Mouse (Mus musculus) liver, postnatal 0 days (tissue): ENCODE data around the gene Rbfox2. TPM values are rescaled to one million over a fixed set of nuclear protein-coding genes. Genes with fewer than 3 reads are reported as not detected.

ENCODE experiments used
- ATAC-seq: fragments of 200-750 bp; cut with Nextera tagmentation; 2 replicates; pipeline ENCODE4 v1.8.0; 2017; ENCODE audit warnings: mild to moderate bottlenecking, moderate library complexity
- DNase-seq: peaks from one replicate; pipeline ENCODE4 v3.0.0-alpha.2; 2016
- H3K27ac ChIP-seq: fragments of 300-500 bp; sonication (generic); 2 replicates; pipeline ENCODE4 v1.5.1; 2014; ENCODE audit warnings: antibody characterized with exemption, moderate library complexity, mild to moderate bottlenecking, low read depth
- H3K27me3 ChIP-seq: fragments of 300-500 bp; sonication (generic); 2 replicates; pipeline ENCODE4 v1.6.1; 2014; ENCODE audit warnings: low read length, control low read depth, mixed read lengths; ENCODE audit not compliant: insufficient read depth
- H3K36me3 ChIP-seq: fragments of 300-500 bp; sonication (generic); replicated peaks from 2 replicates; pipeline ENCODE4 v1.6.1; 2014; ENCODE audit warnings: mild to moderate bottlenecking, control low read depth, low read length, moderate library complexity, mixed read lengths; ENCODE audit not compliant: insufficient read depth
- H3K4me1 ChIP-seq: fragments of 300-500 bp; sonication (generic); 2 replicates; pipeline ENCODE4 v1.6.1; 2014; ENCODE audit warnings: antibody characterized with exemption, mild to moderate bottlenecking, control low read depth; ENCODE audit not compliant: insufficient read depth
- H3K4me2 ChIP-seq: fragments of 300-500 bp; sonication (generic); 2 replicates; pipeline ENCODE4 v1.6.1; 2014; ENCODE audit warnings: low read depth, mild to moderate bottlenecking, low read length, moderate library complexity, mixed read lengths
- H3K4me3 ChIP-seq: fragments of 300-500 bp; sonication (generic); 2 replicates; pipeline ENCODE4 v1.5.1; 2014; ENCODE audit warnings: low read depth, low read length
- H3K9ac ChIP-seq: fragments of 300-500 bp; sonication (generic); replicated peaks from 2 replicates; pipeline ENCODE4 v1.6.1; 2014; ENCODE audit warnings: mild to moderate bottlenecking, moderate library complexity
- H3K9me3 ChIP-seq: fragments of 300-500 bp; sonication (generic); 2 replicates; pipeline ENCODE4 v1.6.1; 2016; ENCODE audit warnings: mild to moderate bottlenecking, control low read depth, low read length, mixed read lengths
- CTCF ChIP-seq: sonication (generic); IDR thresholded peaks from 2 replicates; pipeline ENCODE4 v1.5.1; 2016; ENCODE audit warnings: antibody characterized with exemption, low read depth
- EP300 ChIP-seq: IDR thresholded peaks from 2 replicates; pipeline ENCODE4 v1.6.1; 2016; ENCODE audit warnings: antibody characterized with exemption, low read depth, mild to moderate bottlenecking
- WGBS: fragments of 180-500 bp; shearing (Covaris S2); extraction: QIAGEN DNeasy Blood & Tissue Kit; methylation state at CpG from one replicate; pipeline ENCODE4 v1.1.7; 2014; ENCODE audit not compliant: insufficient replicate concordance; 5-methylcytosine and 5-hydroxymethylcytosine counted together
- polyA plus RNA-seq: library from polyadenylated mRNA; unstranded; fragments of >200 nt; fragmentation: Nextera tagmentation; extraction: Ambion mirVana; gene quantifications from 2 replicates; pipeline ENCODE4 v1.2.1, GENCODE M21; 2015

Gene Rbfox2
- polyA plus RNA-seq, 1 experiment from 2014 or later: 6.9 TPM

DNA sequence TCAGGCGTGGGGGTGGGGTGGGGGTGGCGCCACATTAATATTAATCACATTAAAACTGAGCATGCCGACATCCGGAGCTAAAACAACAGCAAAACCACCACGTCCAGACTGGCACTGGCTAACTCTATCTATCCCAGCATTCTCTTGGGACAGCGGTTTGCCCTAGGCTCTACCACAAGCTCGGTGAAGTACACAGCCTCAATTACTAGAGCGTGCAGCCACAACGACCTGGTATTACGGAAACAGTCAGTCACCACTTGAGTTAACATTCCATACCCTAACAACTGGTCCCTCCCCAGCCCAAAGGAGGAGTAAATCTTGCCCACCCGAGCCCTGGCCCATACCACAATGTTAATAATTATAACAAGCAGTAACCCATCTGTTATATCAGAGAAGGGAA is 217.6 kb downstream of the Rbfox2 start:
- H3K9ac ChIP-seq: no peak overlapping the region
- H3K4me3 ChIP-seq: no peak overlapping the region
- no peaks in the 10 kb centered on the region for H3K27me3 ChIP-seq
- H3K36me3 ChIP-seq: 0 out of 2 replicates have a peak, but pooled peaks cover 12% of the 10 kb centered on the region
- H3K4me2 ChIP-seq: no peak overlapping the region
- no peak overlapping the region for H3K27ac ChIP-seq
- H3K9me3 ChIP-seq: no peaks in the 10 kb centered on the region
- ATAC-seq: no peak
- no peak for DNase-seq
- no peaks in the 10 kb centered on the region for H3K4me1 ChIP-seq
- 73% methylated on average over 11 of the region's 11 CpGs for WGBS
- TF ChIP-seq EP300 (no peak), CTCF (no peak)

DNA sequence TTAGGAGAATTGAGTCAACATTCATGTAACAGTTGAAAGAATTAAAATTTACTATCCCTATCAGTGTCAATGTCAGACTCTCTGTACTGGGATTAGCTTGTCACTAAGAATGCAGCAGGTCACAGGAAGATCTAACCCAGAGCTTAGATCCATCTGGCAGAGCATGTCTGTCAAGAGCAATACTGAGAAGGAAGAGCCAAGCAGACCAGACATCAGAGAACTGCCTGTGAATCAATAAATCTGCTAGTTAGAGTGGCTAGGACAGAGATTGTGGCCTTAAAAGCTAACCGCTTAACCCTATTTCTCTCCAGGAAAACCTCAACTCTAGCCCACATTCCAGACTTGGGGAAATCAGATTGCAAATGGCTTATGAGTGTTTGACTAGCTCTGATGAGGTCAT is 220.3 kb downstream of the Rbfox2 start:
- Histone ChIP-seq H3K4me1 (no peaks in the 10 kb centered on the region), H3K4me3 (no peak overlapping the region), H3K9me3 (no peaks in the 10 kb centered on the region), H3K36me3 (peaks cover 15% of the 10 kb centered on the region), H3K27me3 (no peaks in the 10 kb centered on the region), H3K27ac (no peak overlapping the region), H3K9ac (no peak overlapping the region), H3K4me2 (no peak overlapping the region)
- no peak for DNase-seq
- no peak for ATAC-seq
- 94% methylated on average over 1 of the region's 1 CpGs for WGBS
- no peak for TF ChIP-seq CTCF

DNA sequence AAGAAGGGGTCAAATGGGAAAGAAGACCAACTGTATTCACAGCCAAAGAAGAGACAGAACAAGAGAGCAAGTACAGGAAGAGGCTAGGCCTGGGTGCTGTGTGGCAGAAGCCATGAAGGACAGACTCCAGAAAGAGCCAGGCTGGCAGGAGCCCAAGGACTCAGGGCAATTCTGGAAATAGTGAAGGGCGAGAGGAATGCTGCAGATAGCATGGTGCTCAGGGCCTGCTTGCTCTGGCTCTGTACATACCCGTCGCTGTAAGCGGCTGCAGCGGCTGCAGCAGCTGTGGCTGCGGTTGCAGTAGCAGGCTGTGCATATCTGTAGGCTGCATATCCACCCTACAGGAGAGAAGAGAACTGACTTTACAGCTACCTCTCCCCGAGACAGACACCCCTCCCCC is 221.0 kb downstream of the Rbfox2 start:
- no peak overlapping the region for H3K4me3 ChIP-seq
- H3K4me2 ChIP-seq: no peak overlapping the region
- no peak overlapping the region for H3K9ac ChIP-seq
- H3K27ac ChIP-seq: no peak overlapping the region
- peaks cover 19% of the 10 kb centered on the region for H3K36me3 ChIP-seq
- 77% methylated on average over 7 of the region's 7 CpGs for WGBS
- H3K27me3 ChIP-seq: no peaks in the 10 kb centered on the region
- TF ChIP-seq EP300 (no peak), CTCF (no peak)
- H3K4me1 ChIP-seq: no peaks in the 10 kb centered on the region
- ATAC-seq (no peak), DNase-seq (no peak)
- no peaks in the 10 kb centered on the region for H3K9me3 ChIP-seq

DNA sequence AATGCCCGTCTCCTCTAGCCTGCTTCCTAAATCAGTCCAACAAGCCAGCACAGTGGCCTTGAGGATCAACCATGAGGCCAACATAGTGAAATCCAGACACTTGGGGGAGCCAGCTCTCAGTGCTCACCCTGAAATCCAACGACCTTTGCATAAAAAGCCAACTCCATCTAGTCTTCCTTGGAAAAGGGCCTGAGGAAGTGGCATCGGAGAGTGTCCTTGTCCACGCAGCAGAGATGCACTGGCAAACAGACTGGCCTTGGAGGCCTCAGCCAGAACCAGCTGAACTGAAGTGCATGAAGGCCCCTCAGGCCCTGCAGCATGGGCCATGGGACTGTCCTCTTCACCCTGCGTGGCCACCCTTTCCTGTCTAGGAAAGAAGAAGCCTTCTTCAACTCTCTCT is 225.3 kb downstream of the Rbfox2 start:
- Histone ChIP-seq H3K4me2 (no peak overlapping the region), H3K36me3 (peaks cover 19% of the 10 kb centered on the region), H3K27me3 (no peaks in the 10 kb centered on the region), H3K27ac (no peak overlapping the region), H3K4me1 (no peaks in the 10 kb centered on the region; the same call in 1 of the 2 replicates), H3K9ac (no peak overlapping the region), H3K4me3 (no peak overlapping the region), H3K9me3 (no peaks in the 10 kb centered on the region)
- DNase-seq (no peak), ATAC-seq (no peak)
- no peak for TF ChIP-seq EP300
- no peak for TF ChIP-seq CTCF
- WGBS: 86% methylated on average over 5 of the region's 5 CpGs

DNA sequence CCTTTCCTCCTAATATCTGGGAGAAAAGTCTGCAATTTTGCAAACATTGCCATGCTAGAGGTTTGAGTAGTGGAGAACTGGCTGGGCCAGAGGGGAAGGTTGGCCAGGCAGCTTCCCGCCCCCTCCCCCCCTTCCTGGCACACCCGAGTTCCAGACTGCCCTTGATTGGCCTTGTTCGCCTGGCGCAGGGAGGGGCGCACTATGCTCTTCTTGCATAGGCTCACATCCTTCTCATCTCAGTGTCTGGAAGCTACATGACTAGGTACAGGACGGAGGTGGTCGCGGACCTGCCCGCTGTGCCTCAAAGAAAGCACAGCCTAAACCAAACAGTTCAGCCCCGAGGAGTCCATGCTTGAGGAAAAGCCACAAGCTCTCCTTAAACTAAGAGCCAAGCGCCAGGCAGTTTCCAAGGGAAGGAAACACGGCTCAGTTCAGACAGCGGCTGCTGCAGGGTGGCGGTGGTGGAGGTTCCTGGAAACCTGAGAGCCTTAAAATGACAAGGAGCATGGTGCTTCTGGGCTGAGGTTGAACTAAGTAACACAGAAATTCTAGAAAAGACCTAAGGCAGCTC is 226.0 kb downstream of the Rbfox2 start:
- H3K4me1 ChIP-seq: no peaks in the 10 kb centered on the region; the same call in 1 of the 2 replicates
- no peak overlapping the region for H3K4me3 ChIP-seq
- H3K4me2 ChIP-seq: no peak overlapping the region
- ATAC-seq (no peak), DNase-seq (no peak)
- TF ChIP-seq CTCF: no peak
- TF ChIP-seq EP300: no peak
- no peak overlapping the region for H3K27ac ChIP-seq
- H3K27me3 ChIP-seq: no peaks in the 10 kb centered on the region
- H3K9ac ChIP-seq: no peak overlapping the region
- WGBS: 71% methylated on average over 14 of the region's 14 CpGs
- H3K36me3 ChIP-seq: peaks cover 16% of the 10 kb centered on the region
- H3K9me3 ChIP-seq: no peaks in the 10 kb centered on the region

DNA sequence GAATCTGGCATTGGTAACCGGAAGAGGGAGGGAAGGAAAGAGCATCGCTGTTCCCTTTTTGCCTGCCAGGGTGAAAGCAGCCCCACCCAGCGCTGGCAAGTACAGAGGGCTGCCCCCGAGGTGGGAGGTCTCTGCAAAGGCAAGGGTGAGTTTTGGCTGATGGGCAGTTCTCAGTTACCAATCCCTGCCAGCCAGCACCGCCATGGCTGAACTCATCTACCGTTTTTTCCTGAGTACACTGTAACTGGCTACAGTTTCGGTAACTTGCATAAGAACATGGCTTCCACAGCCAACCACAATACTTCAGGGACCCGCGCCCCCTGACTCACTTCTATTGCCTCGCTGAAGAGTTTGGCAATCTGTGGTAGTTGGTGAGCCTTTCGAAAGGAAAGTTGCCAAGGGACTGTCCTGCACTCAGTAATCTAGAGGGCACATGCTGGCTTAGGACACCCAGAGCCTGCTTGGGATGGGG is 226.9 kb downstream of the Rbfox2 start:
- DNase-seq (no peak), ATAC-seq (no peak)
- Histone ChIP-seq H3K9me3 (no peaks in the 10 kb centered on the region), H3K27ac (no peak overlapping the region), H3K4me2 (no peak overlapping the region), H3K9ac (no peak overlapping the region), H3K4me1 (no peaks in the 10 kb centered on the region; the same call in 1 of the 2 replicates), H3K36me3 (peaks cover 13% of the 10 kb centered on the region), H3K27me3 (no peaks in the 10 kb centered on the region), H3K4me3 (no peak overlapping the region)
- TF ChIP-seq CTCF (no peak), EP300 (no peak)
- 70% methylated on average over 11 of the region's 11 CpGs for WGBS
